Comparison of ENCODE assay signal across 8 mouse cellular contexts in genomic region chr19:5348526-5349501, GRCm38 (mm10). TPM values are rescaled to one million over a fixed set of nuclear protein-coding genes. Genes with fewer than 3 reads are reported as not detected.
DNase-seq lines count a peak whose midpoint lies in the region; ATAC-seq and TF ChIP-seq lines count a peak whose summit lies in the region.

No protein-coding gene starts in this region.

- peak; percentile 21; the same call in 1 of the 2 replicates for TF ChIP-seq POLR2A in small intestine, adult 2 months (IDR thresholded peaks at IDR 0.05; ENCODE audit: low read depth, low read length)

- H3K36me3 ChIP-seq in embryonic facial prominence, embryonic 13.5 days, result no peaks in the 10 kb centered on the region
- no peaks in the 10 kb centered on the region for H3K36me3 ChIP-seq in heart, postnatal 0 days (replicated peaks; ENCODE audit: control insufficient read depth, insufficient read depth, low read length)
- H3K36me3 ChIP-seq in small intestine, adult 2 months (ENCODE audit: control insufficient read depth, insufficient read depth, low read length), result no peaks in the 10 kb centered on the region

- H3K9ac ChIP-seq in embryonic facial prominence, embryonic 13.5 days, result peak overlapping the region; percentile 69
- peak overlapping the region; percentile 50; the same call in 1 of the 2 replicates for H3K9ac ChIP-seq in heart, postnatal 0 days (replicated peaks; ENCODE audit: low read depth, low read length)

- peak; percentile 54 for TF ChIP-seq CTCF in heart, postnatal 0 days (IDR thresholded peaks at IDR 0.05; ENCODE audit: low read depth)
- TF ChIP-seq CTCF in small intestine, adult 2 months (IDR thresholded peaks at IDR 0.05; ENCODE audit: extremely low read depth, insufficient read length, insufficient replicate concordance, low read depth, low read length), result peak; percentile 40; the same call in 1 of the 2 replicates

- no peak overlapping the region for H3K27ac ChIP-seq in embryonic facial prominence, embryonic 13.5 days
- no peak overlapping the region for H3K27ac ChIP-seq in heart, postnatal 0 days (ENCODE audit: low read depth)
- peak overlapping the region; percentile 18; the same call in 1 of the 2 replicates for H3K27ac ChIP-seq in small intestine, adult 2 months (ENCODE audit: insufficient read depth, low read depth, low read length)

- peaks cover 12% of the 10 kb centered on the region for H3K27me3 ChIP-seq in embryonic facial prominence, embryonic 13.5 days
- H3K27me3 ChIP-seq in heart, postnatal 0 days (ENCODE audit: control insufficient read depth, insufficient read depth, low read length), result no peaks in the 10 kb centered on the region
- H3K27me3 ChIP-seq in small intestine, adult 2 months (ENCODE audit: control insufficient read depth, insufficient read depth, low read length), result no peaks in the 10 kb centered on the region

- DNase-seq in layer of hippocampus, postnatal 14 days (ENCODE audit: low spot score in 2 of 2), result peak; percentile 30 to 40
- no peak for DNase-seq in layer of hippocampus, adult 9-10 months (ENCODE audit: low spot score)
- peak; percentile 54 for DNase-seq in heart, postnatal 0 days (ENCODE audit: low spot score)
- peak; percentile 31 to 56 for DNase-seq in kidney, postnatal 4 days

- WGBS in embryonic facial prominence, embryonic 13.5 days, result 4% methylated on average over 34 of the region's 34 CpGs
- 4% methylated on average over 34 of the region's 34 CpGs for WGBS in heart, postnatal 0 days
- 4% methylated on average over 34 of the region's 34 CpGs for WGBS in small intestine, adult 2 months

- peaks cover 6% of the 10 kb centered on the region; the same call in 1 of the 2 replicates for H3K4me1 ChIP-seq in embryonic facial prominence, embryonic 13.5 days
- no peaks in the 10 kb centered on the region for H3K4me1 ChIP-seq in heart, postnatal 0 days (ENCODE audit: control insufficient read depth, insufficient read depth)
- H3K4me1 ChIP-seq in small intestine, adult 2 months (ENCODE audit: control insufficient read depth, insufficient read depth, insufficient read length, low read length), result peaks cover 17% of the 10 kb centered on the region

- peak; percentile 65 for ATAC-seq in activated CD4-positive, CD25-positive, alpha-beta regulatory T cell, adult 4 months
- no peak for ATAC-seq in embryonic facial prominence, embryonic 13.5 days (ENCODE audit: insufficient number of reproducible peaks, insufficient read depth, low FRiP score, low TSS enrichment, low read depth)
- ATAC-seq in heart, postnatal 0 days (ENCODE audit: insufficient read depth, low read depth), result peak; percentile 44; the same call in 1 of the 2 replicates
- peak; percentile 71 for ATAC-seq in megakaryocyte-erythroid progenitor cell, adult 5-6 weeks (replicated peaks; ENCODE audit: low FRiP score, low TSS enrichment, poor library complexity, severe bottlenecking)

- peak overlapping the region; percentile 69 for H3K4me2 ChIP-seq in embryonic facial prominence, embryonic 13.5 days
- peak overlapping the region; percentile 78 for H3K4me2 ChIP-seq in heart, postnatal 0 days (ENCODE audit: low read depth, low read length)

- H3K9me3 ChIP-seq in embryonic facial prominence, embryonic 13.5 days, result no peaks in the 10 kb centered on the region
- H3K9me3 ChIP-seq in heart, postnatal 0 days (replicated peaks; ENCODE audit: control insufficient read depth, low read length), result no peaks in the 10 kb centered on the region

- TF ChIP-seq EP300 in heart, postnatal 0 days (IDR thresholded peaks at IDR 0.05; ENCODE audit: low read depth), result no peak

- peak overlapping the region; percentile 39 for H3K4me3 ChIP-seq in embryonic facial prominence, embryonic 13.5 days
- peak overlapping the region; percentile 41 for H3K4me3 ChIP-seq in heart, postnatal 0 days (ENCODE audit: low read depth, low read length)
- H3K4me3 ChIP-seq in small intestine, adult 2 months (ENCODE audit: low read depth, low read length), result peak overlapping the region; percentile 87

RNA-seq across cellular contexts. Expression of gene Cst6, which starts 0.6 kb away (rescaled TPM):
- total RNA-seq in layer of hippocampus, postnatal 14 days (2021), result 1 to 10 TPM; 5.4 to 5.9 TPM
- 1 to 10 TPM; 7.8 to 7.9 TPM for polyA plus RNA-seq in activated CD4-positive, CD25-positive, alpha-beta regulatory T cell, adult 4 months (2017; shearing (Covaris generic))
- polyA plus RNA-seq in embryonic facial prominence, embryonic 13.5 days (2015; fragmentation: Nextera tagmentation; extraction: Ambion mirVana), result 3.6 and 3.7 TPM in 2 replicates
- 0.89 and 0.99 TPM in 2 replicates for total RNA-seq in heart, postnatal 0 days (2014; rRNA removed; ENCODE audit: low replicate concordance)
- polyA plus RNA-seq in heart, postnatal 0 days (2015; fragmentation: Nextera tagmentation; extraction: Ambion mirVana), result 2.3 and 3.0 TPM in 2 replicates
- total RNA-seq in megakaryocyte-erythroid progenitor cell, adult 5-6 weeks (2014; fragmentation: Nextera tagmentation), result not detected in 2 replicates
- total RNA-seq in megakaryocyte-erythroid progenitor cell, adult 5-6 weeks (2017), result not detected in 2 replicates
- polyA plus RNA-seq in small intestine, adult 2 months (2012; rRNA removed), result 226 and 874 TPM in 2 replicates

RNA-seq across cellular contexts. Expression of gene Catsper1, which starts 13.3 kb away (rescaled TPM):
- total RNA-seq in layer of hippocampus, postnatal 14 days (2021), result not detected
- polyA plus RNA-seq in activated CD4-positive, CD25-positive, alpha-beta regulatory T cell, adult 4 months (2017; shearing (Covaris generic)), result not detected
- not detected in 2 replicates for polyA plus RNA-seq in embryonic facial prominence, embryonic 13.5 days (2015; fragmentation: Nextera tagmentation; extraction: Ambion mirVana)
- not detected in 2 replicates for total RNA-seq in heart, postnatal 0 days (2014; rRNA removed; ENCODE audit: low replicate concordance)
- not detected in 2 replicates for polyA plus RNA-seq in heart, postnatal 0 days (2015; fragmentation: Nextera tagmentation; extraction: Ambion mirVana)
- not detected in 2 replicates for total RNA-seq in megakaryocyte-erythroid progenitor cell, adult 5-6 weeks (2014; fragmentation: Nextera tagmentation)
- total RNA-seq in megakaryocyte-erythroid progenitor cell, adult 5-6 weeks (2017), result not detected in 2 replicates
- polyA plus RNA-seq in small intestine, adult 2 months (2012; rRNA removed), result not detected in 2 replicates

RNA-seq across cellular contexts. Expression of gene Eif1ad, which starts 17.7 kb away (rescaled TPM):
- total RNA-seq in layer of hippocampus, postnatal 14 days (2021), result 10 to 100 TPM; 21.8 to 25.0 TPM
- 10 to 100 TPM; 43.7 to 51.9 TPM for polyA plus RNA-seq in activated CD4-positive, CD25-positive, alpha-beta regulatory T cell, adult 4 months (2017; shearing (Covaris generic))
- polyA plus RNA-seq in embryonic facial prominence, embryonic 13.5 days (2015; fragmentation: Nextera tagmentation; extraction: Ambion mirVana), result 57.6 and 61.8 TPM in 2 replicates
- 37.9 and 40.6 TPM in 2 replicates for total RNA-seq in heart, postnatal 0 days (2014; rRNA removed; ENCODE audit: low replicate concordance)
- 33.5 and 37.5 TPM in 2 replicates for polyA plus RNA-seq in heart, postnatal 0 days (2015; fragmentation: Nextera tagmentation; extraction: Ambion mirVana)
- 50.1 and 56.4 TPM in 2 replicates for total RNA-seq in megakaryocyte-erythroid progenitor cell, adult 5-6 weeks (2014; fragmentation: Nextera tagmentation)
- total RNA-seq in megakaryocyte-erythroid progenitor cell, adult 5-6 weeks (2017), result 54.6 and 60.4 TPM in 2 replicates
- 11.8 and 27.0 TPM in 2 replicates for polyA plus RNA-seq in small intestine, adult 2 months (2012; rRNA removed)

RNA-seq across cellular contexts. Expression of gene Banf1, which starts 18.2 kb away (rescaled TPM):
- 10 to 100 TPM; 83.0 to 97.1 TPM for total RNA-seq in layer of hippocampus, postnatal 14 days (2021)
- 100 to 1,000 TPM; 291 to 328 TPM for polyA plus RNA-seq in activated CD4-positive, CD25-positive, alpha-beta regulatory T cell, adult 4 months (2017; shearing (Covaris generic))
- polyA plus RNA-seq in embryonic facial prominence, embryonic 13.5 days (2015; fragmentation: Nextera tagmentation; extraction: Ambion mirVana), result 423 and 434 TPM in 2 replicates
- total RNA-seq in heart, postnatal 0 days (2014; rRNA removed; ENCODE audit: low replicate concordance), result 120 and 143 TPM in 2 replicates
- polyA plus RNA-seq in heart, postnatal 0 days (2015; fragmentation: Nextera tagmentation; extraction: Ambion mirVana), result 340 and 356 TPM in 2 replicates
- 502 and 521 TPM in 2 replicates for total RNA-seq in megakaryocyte-erythroid progenitor cell, adult 5-6 weeks (2014; fragmentation: Nextera tagmentation)
- total RNA-seq in megakaryocyte-erythroid progenitor cell, adult 5-6 weeks (2017), result 59.8 and 86.9 TPM in 2 replicates
- 63.6 and 100 TPM in 2 replicates for polyA plus RNA-seq in small intestine, adult 2 months (2012; rRNA removed)

RNA-seq across cellular contexts. Expression of gene Sart1, which starts 39.7 kb away (rescaled TPM):
- total RNA-seq in layer of hippocampus, postnatal 14 days (2021), result 10 to 100 TPM; 81.1 to 91.5 TPM
- 10 to 100 TPM; 16.7 to 34.3 TPM for polyA plus RNA-seq in activated CD4-positive, CD25-positive, alpha-beta regulatory T cell, adult 4 months (2017; shearing (Covaris generic))
- polyA plus RNA-seq in embryonic facial prominence, embryonic 13.5 days (2015; fragmentation: Nextera tagmentation; extraction: Ambion mirVana), result 83.9 and 87.7 TPM in 2 replicates
- total RNA-seq in heart, postnatal 0 days (2014; rRNA removed; ENCODE audit: low replicate concordance), result 4.4 and 39.0 TPM in 2 replicates
- 26.4 and 26.9 TPM in 2 replicates for polyA plus RNA-seq in heart, postnatal 0 days (2015; fragmentation: Nextera tagmentation; extraction: Ambion mirVana)
- 59.4 and 92.4 TPM in 2 replicates for total RNA-seq in megakaryocyte-erythroid progenitor cell, adult 5-6 weeks (2014; fragmentation: Nextera tagmentation)
- 82.3 and 123 TPM in 2 replicates for total RNA-seq in megakaryocyte-erythroid progenitor cell, adult 5-6 weeks (2017)
- 7.3 and 27.7 TPM in 2 replicates for polyA plus RNA-seq in small intestine, adult 2 months (2012; rRNA removed)

Comparison
In these comparisons a context has a peak if more than half of its experiments do, and no peak if none do; other contexts are left out.
1. RNA of gene Cst6, which starts 0.6 kb away (polyA plus RNA-seq): 226 to 874 TPM in small intestine, adult 2 months; 7.8 to 7.9 TPM in activated CD4-positive, CD25-positive, alpha-beta regulatory T cell, adult 4 months, 3.6 to 3.7 TPM in embryonic facial prominence, embryonic 13.5 days and 2.3 to 3.0 TPM in heart, postnatal 0 days; every median in the first group is over 10 times any median in the second.
2. Peak in every context shown above with its lines, with median percentiles within 50 percentile points of each other: H3K4me3 ChIP-seq.